Mouse (Mus musculus): Measurements from ENCODE around the gene Pxn. TPM values are rescaled to one million over a fixed set of nuclear protein-coding genes. Genes with fewer than 3 reads are reported as not detected.
"Not testable (repeated sequence)": the region's sequence is repeated elsewhere in the genome, so short reads cannot be mapped to it uniquely, and the experiment has no call there.

The Pxn gene
- polyA plus RNA-seq, 1 experiment: 136 TPM

GRCm38 (mm10) chr5:115491771-115492322 lies 14.6 kb upstream of the Pxn start:
- Histone ChIP-seq H3K36me3 (ENCODE audit: control insufficient read depth, insufficient read depth, low read length) (no peaks in the 10 kb centered on the region), H3K4me3 (ENCODE audit: low read depth, low read length) (peak overlapping the region; percentile 54), H3K4me1 (ENCODE audit: control insufficient read depth, insufficient read depth, insufficient read length, low read length) (peaks cover 7% of the 10 kb centered on the region; the same call in 1 of the 2 replicates), H3K27me3 (ENCODE audit: control insufficient read depth, insufficient read depth, low read length) (no peaks in the 10 kb centered on the region), H3K27ac (ENCODE audit: insufficient read depth, low read depth, low read length) (peak overlapping the region; percentile 54)
- 0 out of 2 replicates have a peak, but pooled peaks have one; percentile 20 for TF ChIP-seq POLR2A (IDR thresholded peaks at IDR 0.05; ENCODE audit: low read depth, low read length)
- TF ChIP-seq CTCF (IDR thresholded peaks at IDR 0.05; ENCODE audit: extremely low read depth, insufficient read length, insufficient replicate concordance, low read depth, low read length): no peak
- WGBS: 1% methylated on average over 28 of the region's 28 CpGs

GRCm38 (mm10) chr5:115492711-115493335 lies 13.7 kb upstream of the Pxn start:
- WGBS: 28% methylated on average over 6 of the region's 6 CpGs
- no peaks in the 10 kb centered on the region for H3K27me3 ChIP-seq (ENCODE audit: control insufficient read depth, insufficient read depth, low read length)
- no peak for TF ChIP-seq POLR2A (IDR thresholded peaks at IDR 0.05; ENCODE audit: low read depth, low read length)
- no peak for TF ChIP-seq CTCF (IDR thresholded peaks at IDR 0.05; ENCODE audit: extremely low read depth, insufficient read length, insufficient replicate concordance, low read depth, low read length)
- no peaks in the 10 kb centered on the region for H3K36me3 ChIP-seq (ENCODE audit: control insufficient read depth, insufficient read depth, low read length)
- H3K4me3 ChIP-seq (ENCODE audit: low read depth, low read length): no peak overlapping the region
- no peak overlapping the region for H3K27ac ChIP-seq (ENCODE audit: insufficient read depth, low read depth, low read length)
- peaks cover 7% of the 10 kb centered on the region; the same call in 1 of the 2 replicates for H3K4me1 ChIP-seq (ENCODE audit: control insufficient read depth, insufficient read depth, insufficient read length, low read length)

- no peak for TF ChIP-seq CTCF (IDR thresholded peaks at IDR 0.05; ENCODE audit: extremely low read depth, insufficient read length, insufficient replicate concordance, low read depth, low read length)
- TF ChIP-seq POLR2A (IDR thresholded peaks at IDR 0.05; ENCODE audit: low read depth, low read length): no peak
Observed at GRCm38 (mm10) chr5:115493441-115493840, 13.0 kb upstream of the Pxn start.

GRCm38 (mm10) chr5:115495618-115496017 lies 10.9 kb upstream of the Pxn start:
- not testable (repeated sequence) for H3K4me1 ChIP-seq (ENCODE audit: control insufficient read depth, insufficient read depth, insufficient read length, low read length)

More at GRCm38 (mm10) chr5:115493441-115493840, 13.0 kb upstream of the Pxn start:
- H3K36me3 ChIP-seq (ENCODE audit: control insufficient read depth, insufficient read depth, low read length): no peaks in the 10 kb centered on the region
- H3K27ac ChIP-seq (ENCODE audit: insufficient read depth, low read depth, low read length): peak overlapping the region; percentile 31; the same call in 1 of the 2 replicates
- 74% methylated on average over 5 of the region's 5 CpGs for WGBS
- H3K4me3 ChIP-seq (ENCODE audit: low read depth, low read length): no peak overlapping the region
- H3K27me3 ChIP-seq (ENCODE audit: control insufficient read depth, insufficient read depth, low read length): no peaks in the 10 kb centered on the region
- peaks cover 7% of the 10 kb centered on the region; the same call in 1 of the 2 replicates for H3K4me1 ChIP-seq (ENCODE audit: control insufficient read depth, insufficient read depth, insufficient read length, low read length)

GRCm38 (mm10) chr5:115497033-115497432 lies 9.4 kb upstream of the Pxn start:
- Histone ChIP-seq H3K4me1 (ENCODE audit: control insufficient read depth, insufficient read depth, insufficient read length, low read length) (peaks cover 2% of the 10 kb centered on the region; the same call in 1 of the 2 replicates), H3K27ac (ENCODE audit: insufficient read depth, low read depth, low read length) (no peak overlapping the region), H3K27me3 (ENCODE audit: control insufficient read depth, insufficient read depth, low read length) (no peaks in the 10 kb centered on the region), H3K4me3 (ENCODE audit: low read depth, low read length) (no peak overlapping the region), H3K36me3 (ENCODE audit: control insufficient read depth, insufficient read depth, low read length) (no peaks in the 10 kb centered on the region)
- WGBS: 70% methylated on average over 7 of the region's 7 CpGs
- no peak for TF ChIP-seq POLR2A (IDR thresholded peaks at IDR 0.05; ENCODE audit: low read depth, low read length)
- TF ChIP-seq CTCF (IDR thresholded peaks at IDR 0.05; ENCODE audit: extremely low read depth, insufficient read length, insufficient replicate concordance, low read depth, low read length): no peak

More at GRCm38 (mm10) chr5:115495618-115496017, 10.9 kb upstream of the Pxn start:
- H3K27ac ChIP-seq (ENCODE audit: insufficient read depth, low read depth, low read length); H3K36me3 ChIP-seq (ENCODE audit: control insufficient read depth, insufficient read depth, low read length); H3K4me3 ChIP-seq (ENCODE audit: low read depth, low read length); H3K27me3 ChIP-seq (ENCODE audit: control insufficient read depth, insufficient read depth, low read length): not testable (repeated sequence)
- WGBS: 86% methylated on average over 3 of the region's 3 CpGs

GRCm38 (mm10) chr5:115498307-115499240 lies 7.9 kb upstream of the Pxn start:
- Histone ChIP-seq H3K4me1 (ENCODE audit: control insufficient read depth, insufficient read depth, insufficient read length, low read length) (no peaks in the 10 kb centered on the region), H3K27ac (ENCODE audit: insufficient read depth, low read depth, low read length) (no peak overlapping the region), H3K27me3 (ENCODE audit: control insufficient read depth, insufficient read depth, low read length) (no peaks in the 10 kb centered on the region), H3K36me3 (ENCODE audit: control insufficient read depth, insufficient read depth, low read length) (no peaks in the 10 kb centered on the region), H3K4me3 (ENCODE audit: low read depth, low read length) (no peak overlapping the region)
- TF ChIP-seq CTCF (IDR thresholded peaks at IDR 0.05; ENCODE audit: extremely low read depth, insufficient read length, insufficient replicate concordance, low read depth, low read length): no peak
- no peak for TF ChIP-seq POLR2A (IDR thresholded peaks at IDR 0.05; ENCODE audit: low read depth, low read length)
- 64% methylated on average over 9 of the region's 9 CpGs for WGBS
